Mouse (Mus musculus) hindbrain, embryonic 11.5 days (tissue): ENCODE measurements around the gene G6pc. TPM values are rescaled to one million over a fixed set of nuclear protein-coding genes. Genes with fewer than 3 reads are reported as not detected.
"Not testable (repeated sequence)": the region's sequence is repeated elsewhere in the genome, so short reads cannot be mapped to it uniquely, and the experiment has no call there.

Experiments
- ATAC-seq: fragments of 200-750 bp; cut with Nextera tagmentation; 2 replicates; pipeline ENCODE4 v1.8.0; 2017; ENCODE audit warnings: mild to moderate bottlenecking, moderate TSS enrichment, moderate library complexity; ENCODE audit not compliant: low FRiP score
- DNase-seq: peaks from one replicate; pipeline ENCODE4 v3.0.0-alpha.2; 2015; ENCODE audit warnings: low spot score
- H3K27ac ChIP-seq: fragments of 300-500 bp; sonication (generic); 2 replicates; pipeline ENCODE4 v1.5.1; 2014; ENCODE audit warnings: mild to moderate bottlenecking, low read depth, low read length
- H3K27me3 ChIP-seq: fragments of 300-500 bp; sonication (generic); 2 replicates; pipeline ENCODE4 v1.6.1; 2014; ENCODE audit warnings: mild to moderate bottlenecking, low read length, moderate library complexity, mixed read lengths; ENCODE audit not compliant: control insufficient read depth, insufficient read depth
- H3K36me3 ChIP-seq: fragments of 300-500 bp; sonication (generic); 2 replicates; pipeline ENCODE4 v1.6.1; 2014; ENCODE audit warnings: mild to moderate bottlenecking, low read length, moderate library complexity, mixed read lengths; ENCODE audit not compliant: control insufficient read depth, insufficient read depth
- H3K4me1 ChIP-seq: fragments of 300-500 bp; sonication (generic); replicated peaks from 2 replicates; pipeline ENCODE4 v1.6.1; 2014; ENCODE audit warnings: low read length, mixed read lengths; ENCODE audit not compliant: control insufficient read depth, insufficient read depth
- H3K4me2 ChIP-seq: fragments of 300-500 bp; sonication (generic); replicated peaks from 2 replicates; pipeline ENCODE4 v1.6.1; 2014; ENCODE audit warnings: mild to moderate bottlenecking, low read depth, low read length
- H3K4me3 ChIP-seq: fragments of 300-500 bp; sonication (generic); 2 replicates; pipeline ENCODE4 v1.5.1; 2014; ENCODE audit warnings: low read depth, low read length
- H3K9ac ChIP-seq: fragments of 300-500 bp; sonication (generic); 2 replicates; pipeline ENCODE4 v1.6.1; 2014; ENCODE audit warnings: low read depth, low read length
- H3K9me3 ChIP-seq: fragments of 300-500 bp; sonication (generic); 2 replicates; pipeline ENCODE4 v1.6.1; 2016; ENCODE audit warnings: low read length; ENCODE audit not compliant: control insufficient read depth
- WGBS: fragments of 180-500 bp; shearing (Covaris S2); extraction: QIAGEN DNeasy Blood & Tissue Kit; methylation state at CpG from one replicate; pipeline ENCODE4 v1.1.7; 2014; 5-methylcytosine and 5-hydroxymethylcytosine counted together
- polyA plus RNA-seq: library from polyadenylated mRNA; unstranded; fragments of >200 nt; fragmentation: Nextera tagmentation; extraction: Ambion mirVana; gene quantifications from 2 replicates; pipeline ENCODE4 v1.2.1, GENCODE M21; 2014

The G6pc gene
- polyA plus RNA-seq, 1 experiment from 2014 or later, result not detected

GRCm38 (mm10) chr11:101330961-101331360 lies 36.4 kb upstream of the G6pc start:
- not testable (repeated sequence) for H3K36me3 ChIP-seq, H3K4me2 ChIP-seq, DNase-seq, H3K9me3 ChIP-seq, H3K27me3 ChIP-seq, H3K4me1 ChIP-seq, H3K4me3 ChIP-seq, ATAC-seq, H3K9ac ChIP-seq, H3K27ac ChIP-seq
- WGBS, result 83% methylated on average over 6 of the region's 6 CpGs

DNA sequence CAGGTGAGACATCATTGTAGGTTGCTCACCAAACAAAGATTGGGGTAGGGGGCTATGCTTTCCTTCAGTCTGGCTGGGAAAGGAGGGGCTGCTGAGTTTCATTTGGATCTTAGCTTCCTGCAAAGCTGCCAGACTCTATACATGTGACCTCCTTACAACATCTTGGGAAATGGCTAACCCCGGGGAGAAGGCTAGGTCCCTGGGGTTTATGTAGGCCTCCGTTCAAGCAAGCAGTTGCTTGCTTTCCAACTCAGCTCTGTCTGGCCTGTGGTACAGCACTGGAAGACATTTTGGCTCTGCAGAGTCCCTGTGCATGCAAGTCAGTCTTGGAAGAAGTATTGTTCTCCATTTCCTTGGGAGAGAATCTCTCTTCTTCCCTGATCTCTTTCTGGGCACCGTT lies 34.8 kb upstream of the G6pc start:
- Histone ChIP-seq H3K4me3 (no peak overlapping the region), H3K27ac (no peak overlapping the region), H3K9me3 (no peaks in the 10 kb centered on the region), H3K36me3 (no peaks in the 10 kb centered on the region), H3K4me1 (no peaks in the 10 kb centered on the region; the same call in none of the 2 replicates), H3K27me3 (no peaks in the 10 kb centered on the region), H3K4me2 (no peak overlapping the region), H3K9ac (no peak overlapping the region)
- ATAC-seq, result no peak
- 83% methylated on average over 3 of the region's 3 CpGs for WGBS
- no peak for DNase-seq

DNA sequence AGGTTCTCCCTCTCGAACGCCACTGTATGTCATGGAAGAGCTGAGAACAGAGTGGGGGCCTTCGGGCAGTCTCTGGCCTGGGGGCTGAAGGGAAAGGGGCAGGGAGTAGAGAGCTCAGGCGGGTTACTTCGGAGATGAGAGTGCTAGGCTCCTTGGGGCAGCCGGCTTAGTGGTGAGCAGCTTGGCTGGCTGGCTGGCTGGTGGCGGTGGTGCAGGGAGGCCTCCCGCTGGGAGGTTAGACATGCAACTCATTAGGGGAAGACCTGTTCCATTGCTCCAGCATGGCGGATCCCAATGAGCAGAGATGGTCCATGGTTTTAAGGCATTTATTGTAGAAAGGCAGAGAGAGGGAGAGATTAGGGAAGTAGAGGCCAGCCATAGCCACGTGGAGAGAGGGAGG lies 33.3 kb upstream of the G6pc start:
- no peak overlapping the region for H3K4me3 ChIP-seq

GRCm38 (mm10) chr11:101334516-101334915 lies 32.8 kb upstream of the G6pc start:
- ATAC-seq (no peak), DNase-seq (peak; percentile 62)
- 6% methylated on average over 6 of the region's 6 CpGs for WGBS
- Histone ChIP-seq H3K4me1 (no peaks in the 10 kb centered on the region; the same call in none of the 2 replicates), H3K36me3 (no peaks in the 10 kb centered on the region), H3K9me3 (no peaks in the 10 kb centered on the region), H3K27me3 (no peaks in the 10 kb centered on the region), H3K4me2 (no peak overlapping the region), H3K4me3 (no peak overlapping the region), H3K9ac (no peak overlapping the region), H3K27ac (peak overlapping the region; percentile 62)

More for the DNA sequence above, 33.3 kb upstream of the G6pc start:
- no peak overlapping the region for H3K4me2 ChIP-seq
- ATAC-seq, result no peak
- 17% methylated on average over 10 of the region's 10 CpGs for WGBS
- peak; percentile 25 for DNase-seq
- H3K36me3 ChIP-seq, result no peaks in the 10 kb centered on the region
- no peaks in the 10 kb centered on the region for H3K9me3 ChIP-seq
- no peak overlapping the region for H3K9ac ChIP-seq
- H3K27me3 ChIP-seq, result no peaks in the 10 kb centered on the region
- H3K4me1 ChIP-seq, result no peaks in the 10 kb centered on the region; the same call in none of the 2 replicates
- peak overlapping the region; percentile 62; the same call in 1 of the 2 replicates for H3K27ac ChIP-seq

- DNase-seq (no peak), ATAC-seq (no peak)
- H3K4me2 ChIP-seq, result no peak overlapping the region
- H3K27ac ChIP-seq, result no peak overlapping the region
- 88% methylated on average over 9 of the region's 9 CpGs for WGBS
- no peaks in the 10 kb centered on the region for H3K36me3 ChIP-seq
- H3K9me3 ChIP-seq, result no peaks in the 10 kb centered on the region
- no peaks in the 10 kb centered on the region for H3K27me3 ChIP-seq
- no peaks in the 10 kb centered on the region; the same call in none of the 2 replicates for H3K4me1 ChIP-seq
- no peak overlapping the region for H3K4me3 ChIP-seq
- no peak overlapping the region for H3K9ac ChIP-seq
Measured at GRCm38 (mm10) chr11:101335685-101336084, 31.7 kb upstream of the G6pc start.

GRCm38 (mm10) chr11:101338123-101338760 lies 29.1 kb upstream of the G6pc start:
- no peaks in the 10 kb centered on the region; the same call in none of the 2 replicates for H3K4me1 ChIP-seq
- WGBS, result 2% methylated on average over 8 of the region's 9 CpGs
- H3K9ac ChIP-seq, result peak overlapping the region; percentile 32; the same call in 1 of the 2 replicates
- peak; percentile 87 for ATAC-seq
- peak overlapping the region; percentile 37; the same call in 1 of the 2 replicates for H3K27ac ChIP-seq
- peak overlapping the region; percentile 30 for H3K4me3 ChIP-seq
- H3K9me3 ChIP-seq, result no peaks in the 10 kb centered on the region
- H3K27me3 ChIP-seq, result no peaks in the 10 kb centered on the region
- DNase-seq, result peak; percentile 70
- H3K4me2 ChIP-seq, result peak overlapping the region; percentile 49
- no peaks in the 10 kb centered on the region for H3K36me3 ChIP-seq

GRCm38 (mm10) chr11:101347083-101347775 lies 20.1 kb upstream of the G6pc start:
- H3K27ac ChIP-seq, result no peak overlapping the region
- H3K4me2 ChIP-seq, result no peak overlapping the region
- H3K27me3 ChIP-seq, result no peaks in the 10 kb centered on the region
- no peak overlapping the region for H3K9ac ChIP-seq
- no peaks in the 10 kb centered on the region for H3K9me3 ChIP-seq
- 71% methylated on average over 10 of the region's 10 CpGs for WGBS
- ATAC-seq (no peak), DNase-seq (no peak)
- no peak overlapping the region for H3K4me3 ChIP-seq
- no peaks in the 10 kb centered on the region for H3K4me1 ChIP-seq
- no peaks in the 10 kb centered on the region for H3K36me3 ChIP-seq

GRCm38 (mm10) chr11:101348774-101349173 lies 18.6 kb upstream of the G6pc start:
- DNase-seq, result no peak
- Histone ChIP-seq H3K9me3 (no peaks in the 10 kb centered on the region), H3K4me1 (no peaks in the 10 kb centered on the region), H3K36me3 (no peaks in the 10 kb centered on the region), H3K4me3 (no peak overlapping the region), H3K27ac (no peak overlapping the region), H3K27me3 (no peaks in the 10 kb centered on the region), H3K9ac (no peak overlapping the region), H3K4me2 (no peak overlapping the region)
- WGBS, result 66% methylated on average over 7 of the region's 7 CpGs
- no peak for ATAC-seq

GRCm38 (mm10) chr11:101349216-101349615 lies 18.1 kb upstream of the G6pc start:
- no peak for DNase-seq

More at GRCm38 (mm10) chr11:101349216-101349615, 18.1 kb upstream of the G6pc start:
- no peak overlapping the region for H3K9ac ChIP-seq
- no peak overlapping the region for H3K4me3 ChIP-seq
- H3K4me1 ChIP-seq, result no peaks in the 10 kb centered on the region
- H3K4me2 ChIP-seq, result no peak overlapping the region
- H3K27ac ChIP-seq, result no peak overlapping the region
- no peaks in the 10 kb centered on the region for H3K9me3 ChIP-seq
- 92% methylated on average over 3 of the region's 3 CpGs for WGBS
- H3K36me3 ChIP-seq, result no peaks in the 10 kb centered on the region
- H3K27me3 ChIP-seq, result no peaks in the 10 kb centered on the region
- ATAC-seq, result no peak
